12 mouse cellular contexts compared by ENCODE assay signal in genomic region chr19:55507748-55508147, GRCm38 (mm10).
DNase-seq lines count a peak whose midpoint lies in the region; ATAC-seq and TF ChIP-seq lines count a peak whose summit lies in the region.
"Had no signal": no experiment of that assay in that cellular context is flagged by ENCODE, and none has a peak within 500 bp of the region (broad histone marks: within the 10 kb centered on the region; RNA-seq: fewer than 3 reads in every experiment).

No protein-coding gene starts in this region.

- peaks cover 8% of the 10 kb centered on the region for H3K36me3 ChIP-seq in embryonic facial prominence, embryonic 10.5 days (replicated peaks)
- H3K36me3 ChIP-seq in kidney, embryonic 15.5 days: no peaks in the 10 kb centered on the region
- 0 out of 2 replicates have a peak, but pooled peaks cover 4% of the 10 kb centered on the region for H3K36me3 ChIP-seq in forebrain, embryonic 12.5 days (replicated peaks)
- H3K36me3 ChIP-seq: limb, embryonic 15.5 days had no signal

- H3K27ac ChIP-seq in left cerebral cortex, adult 2 months: no peak overlapping the region
- peak overlapping the region; percentile 36 for H3K27ac ChIP-seq in embryonic facial prominence, embryonic 10.5 days (replicated peaks)
- 0 out of 2 replicates have a peak overlapping the region, but pooled peaks have one; percentile 4 for H3K27ac ChIP-seq in kidney, embryonic 15.5 days
- no peak overlapping the region for H3K27ac ChIP-seq in forebrain, embryonic 12.5 days
- H3K27ac ChIP-seq: heart, adult 2 months; layer of hippocampus, adult 2 months; limb, embryonic 15.5 days had no signal

- H3K4me3 ChIP-seq in left cerebral cortex, adult 2 months: no peak overlapping the region
- H3K4me3 ChIP-seq in embryonic facial prominence, embryonic 10.5 days: no peak overlapping the region
- H3K4me3 ChIP-seq in kidney, embryonic 15.5 days (replicated peaks): no peak overlapping the region
- H3K4me3 ChIP-seq in forebrain, embryonic 12.5 days (replicated peaks): no peak overlapping the region
- H3K4me3 ChIP-seq: heart, adult 2 months; layer of hippocampus, adult 2 months; limb, embryonic 15.5 days had no signal

- peak; percentile 28 for DNase-seq in left cerebral cortex, postnatal 4 days
- no peak for DNase-seq in left cerebral cortex, adult 2 months (ENCODE audit: extremely low spot score in 1 of 2, low spot score in 2 of 2)
- peak; percentile 43 for DNase-seq in embryonic facial prominence, embryonic 10.5 days (ENCODE audit: low spot score)
- peak; percentile 55 for DNase-seq in thymus, postnatal 0 days (ENCODE audit: low spot score)
- DNase-seq in gastrocnemius, postnatal 14 days: no peak
- no peak for DNase-seq in adrenal gland, postnatal 10 days
- DNase-seq: heart, adult 2 months; heart, postnatal 4 days had no signal

- intact Hi-C loops in left cerebral cortex, postnatal 4 days (cut with DNase I): no loop called here
- intact Hi-C loops in left cerebral cortex, adult 2 months (cut with DNase I): no loop called here
- intact Hi-C loops in gastrocnemius, postnatal 14 days (cut with DNase I; ENCODE audit: low total_unique reads): no loop called here

- H3K9ac ChIP-seq in kidney, embryonic 15.5 days: no peak overlapping the region
- no peak overlapping the region for H3K9ac ChIP-seq in forebrain, embryonic 12.5 days
- H3K9ac ChIP-seq: limb, embryonic 15.5 days had no signal

- WGBS in embryonic facial prominence, embryonic 10.5 days: 61% methylated on average over 16 of the region's 16 CpGs
- 62% methylated on average over 16 of the region's 16 CpGs for WGBS in kidney, embryonic 15.5 days
- 78% methylated on average over 16 of the region's 16 CpGs for WGBS in forebrain, embryonic 12.5 days

- no peak overlapping the region for H3K4me2 ChIP-seq in kidney, embryonic 15.5 days
- no peak overlapping the region for H3K4me2 ChIP-seq in forebrain, embryonic 12.5 days
- H3K4me2 ChIP-seq: limb, embryonic 15.5 days had no signal

- H3K9me3 ChIP-seq in embryonic facial prominence, embryonic 10.5 days: no peaks in the 10 kb centered on the region
- no peaks in the 10 kb centered on the region for H3K9me3 ChIP-seq in kidney, embryonic 15.5 days (replicated peaks)
- no peaks in the 10 kb centered on the region for H3K9me3 ChIP-seq in forebrain, embryonic 12.5 days
- H3K9me3 ChIP-seq: limb, embryonic 15.5 days had no signal

- H3K4me1 ChIP-seq in embryonic facial prominence, embryonic 10.5 days: peaks cover 27% of the 10 kb centered on the region
- H3K4me1 ChIP-seq in kidney, embryonic 15.5 days: peaks cover 25% of the 10 kb centered on the region
- H3K4me1 ChIP-seq in forebrain, embryonic 12.5 days: no peaks in the 10 kb centered on the region

- ATAC-seq in kidney, embryonic 15.5 days (replicated peaks; ENCODE audit: low FRiP score): no peak
- ATAC-seq in forebrain, embryonic 12.5 days (ENCODE audit: low FRiP score): no peak

- no peak for TF ChIP-seq CTCF in left cerebral cortex, adult 2 months (IDR thresholded peaks at IDR 0.05)

- no peaks in the 10 kb centered on the region for H3K27me3 ChIP-seq in embryonic facial prominence, embryonic 10.5 days (replicated peaks; ENCODE audit: low read depth, poor library complexity, severe bottlenecking)
- H3K27me3 ChIP-seq in kidney, embryonic 15.5 days: no peaks in the 10 kb centered on the region
- H3K27me3 ChIP-seq in forebrain, embryonic 12.5 days: 0 out of 2 replicates have a peak, but pooled peaks cover 2% of the 10 kb centered on the region
- H3K27me3 ChIP-seq: limb, embryonic 15.5 days had no signal

Comparison
In these comparisons a context has a peak if more than half of its experiments do, and no peak if none do; other contexts are left out.
1. DNase-seq: peak in left cerebral cortex, postnatal 4 days (single experiment), embryonic facial prominence, embryonic 10.5 days (single experiment) and thymus, postnatal 0 days (single experiment); none in left cerebral cortex, adult 2 months (0 of 2), gastrocnemius, postnatal 14 days (single experiment) and adrenal gland, postnatal 10 days (single experiment).
2. H3K27ac ChIP-seq: peak in embryonic facial prominence, embryonic 10.5 days (single experiment) and kidney, embryonic 15.5 days (single experiment); none in left cerebral cortex, adult 2 months (single experiment) and forebrain, embryonic 12.5 days (single experiment).